Mouse (Mus musculus): Measurements from ENCODE around the gene Krtap29-1.

GRCm38 (mm10) chr11:99965961-99966360, 12.9 kb downstream of the Krtap29-1 start:
- TF ChIP-seq CTCF (IDR thresholded peaks at IDR 0.05; ENCODE audit: borderline replicate concordance, control insufficient read depth, extremely low read depth, insufficient read depth, low read length, poor library complexity) = no peak
- no peak for TF ChIP-seq POLR2A (IDR thresholded peaks at IDR 0.05; ENCODE audit: control insufficient read depth, extremely low read depth, insufficient read depth, low read length, poor library complexity)
